Mouse (Mus musculus) heart, postnatal 0 days (tissue): ENCODE results near the gene Epha2. TPM values are rescaled to one million over a fixed set of nuclear protein-coding genes. Genes with fewer than 3 reads are reported as not detected.

Experiments used
- ATAC-seq: fragments of 200-750 bp; cut with Nextera tagmentation; 2 replicates; pipeline ENCODE4 v1.8.0; 2017; ENCODE audit warnings: low read depth, moderate number of reproducible peaks, moderate library complexity; ENCODE audit not compliant: insufficient read depth
- DNase-seq: peaks from one replicate; pipeline ENCODE4 v3.0.0-alpha.2; 2016; ENCODE audit warnings: low spot score
- H3K27ac ChIP-seq: fragments of 300-500 bp; sonication (generic); 2 replicates; pipeline ENCODE4 v1.5.1; 2014; ENCODE audit warnings: low read depth, mild to moderate bottlenecking
- H3K27me3 ChIP-seq: fragments of 300-500 bp; sonication (generic); 2 replicates; pipeline ENCODE4 v1.6.1; 2014; ENCODE audit warnings: low read length, mixed read lengths; ENCODE audit not compliant: control insufficient read depth, insufficient read depth
- H3K36me3 ChIP-seq: fragments of 300-500 bp; sonication (generic); replicated peaks from 2 replicates; pipeline ENCODE4 v1.6.1; 2014; ENCODE audit warnings: low read length, mixed read lengths; ENCODE audit not compliant: control insufficient read depth, insufficient read depth
- H3K4me1 ChIP-seq: fragments of 300-500 bp; sonication (generic); 2 replicates; pipeline ENCODE4 v1.6.1; 2014; ENCODE audit warnings: antibody characterized with exemption; ENCODE audit not compliant: control insufficient read depth, insufficient read depth
- H3K4me2 ChIP-seq: fragments of 300-500 bp; sonication (generic); 2 replicates; pipeline ENCODE4 v1.6.1; 2014; ENCODE audit warnings: low read depth, mild to moderate bottlenecking, low read length, moderate library complexity
- H3K4me3 ChIP-seq: fragments of 300-500 bp; sonication (generic); 2 replicates; pipeline ENCODE4 v1.5.1; 2014; ENCODE audit warnings: low read depth, low read length
- H3K9ac ChIP-seq: fragments of 300-500 bp; sonication (generic); replicated peaks from 2 replicates; pipeline ENCODE4 v1.6.1; 2014; ENCODE audit warnings: low read depth, low read length, mixed read lengths
- H3K9me3 ChIP-seq: fragments of 300-500 bp; sonication (generic); replicated peaks from 2 replicates; pipeline ENCODE4 v1.6.1; 2016; ENCODE audit warnings: low read length; ENCODE audit not compliant: control insufficient read depth
- CTCF ChIP-seq: IDR thresholded peaks from 2 replicates; pipeline ENCODE4 v1.5.1; 2016; ENCODE audit warnings: antibody characterized with exemption, control low read depth, low read depth
- EP300 ChIP-seq: IDR thresholded peaks from 2 replicates; pipeline ENCODE4 v1.6.1; 2016; ENCODE audit warnings: antibody characterized with exemption, low read depth
- WGBS: fragments of 180-500 bp; shearing (Covaris S2); extraction: QIAGEN DNeasy Blood & Tissue Kit; methylation state at CpG from one replicate; pipeline ENCODE4 v1.1.7; 2014; 5-methylcytosine and 5-hydroxymethylcytosine counted together
- polyA plus RNA-seq: library from polyadenylated mRNA; unstranded; fragments of >200 nt; fragmentation: Nextera tagmentation; extraction: Ambion mirVana; gene quantifications from 2 replicates; pipeline ENCODE4 v1.2.1, GENCODE M21; 2015
- total RNA-seq: library from RNA; depleted of rRNA; stranded (reverse); fragments of >200 nt; gene quantifications from 2 replicates; pipeline ENCODE4 v1.2.3, GENCODE M21; 2014; ENCODE audit warnings: low replicate concordance

Epha2 gene
- total and polyA plus RNA-seq, 2 experiments from 2014 or later, result 1.4 to 11.7 TPM

DNA sequence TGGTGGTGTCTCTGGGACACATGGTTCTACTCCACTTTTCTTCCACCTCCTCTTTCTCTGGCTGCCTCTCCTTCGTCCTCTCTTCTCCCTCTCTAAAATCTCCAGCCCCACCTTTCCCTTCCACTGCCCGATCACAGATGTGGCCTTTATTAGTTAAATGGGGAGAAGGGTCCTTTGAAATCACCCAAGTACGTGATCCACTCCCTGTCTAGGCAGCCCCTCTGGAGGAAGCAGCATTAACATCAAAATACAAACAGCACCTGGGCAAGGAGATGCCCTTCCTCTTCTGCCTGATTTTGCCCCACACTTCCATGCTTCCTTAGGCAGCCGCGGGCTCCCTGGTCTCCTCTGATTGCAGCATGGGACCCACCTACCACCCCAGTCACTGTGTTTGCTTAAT lies 18.4 kb upstream of the Epha2 start:
- H3K36me3 ChIP-seq, result no peaks in the 10 kb centered on the region
- DNase-seq (no peak), ATAC-seq (no peak)
- peaks cover 14% of the 10 kb centered on the region for H3K4me1 ChIP-seq
- H3K9ac ChIP-seq, result no peak overlapping the region
- TF ChIP-seq EP300, result no peak
- TF ChIP-seq CTCF, result no peak
- H3K4me2 ChIP-seq, result no peak overlapping the region
- no peak overlapping the region for H3K27ac ChIP-seq
- WGBS, result 77% methylated on average over 5 of the region's 5 CpGs
- no peaks in the 10 kb centered on the region for H3K9me3 ChIP-seq
- H3K27me3 ChIP-seq, result peaks cover 7% of the 10 kb centered on the region; the same call in 1 of the 2 replicates
- no peak overlapping the region for H3K4me3 ChIP-seq

DNA sequence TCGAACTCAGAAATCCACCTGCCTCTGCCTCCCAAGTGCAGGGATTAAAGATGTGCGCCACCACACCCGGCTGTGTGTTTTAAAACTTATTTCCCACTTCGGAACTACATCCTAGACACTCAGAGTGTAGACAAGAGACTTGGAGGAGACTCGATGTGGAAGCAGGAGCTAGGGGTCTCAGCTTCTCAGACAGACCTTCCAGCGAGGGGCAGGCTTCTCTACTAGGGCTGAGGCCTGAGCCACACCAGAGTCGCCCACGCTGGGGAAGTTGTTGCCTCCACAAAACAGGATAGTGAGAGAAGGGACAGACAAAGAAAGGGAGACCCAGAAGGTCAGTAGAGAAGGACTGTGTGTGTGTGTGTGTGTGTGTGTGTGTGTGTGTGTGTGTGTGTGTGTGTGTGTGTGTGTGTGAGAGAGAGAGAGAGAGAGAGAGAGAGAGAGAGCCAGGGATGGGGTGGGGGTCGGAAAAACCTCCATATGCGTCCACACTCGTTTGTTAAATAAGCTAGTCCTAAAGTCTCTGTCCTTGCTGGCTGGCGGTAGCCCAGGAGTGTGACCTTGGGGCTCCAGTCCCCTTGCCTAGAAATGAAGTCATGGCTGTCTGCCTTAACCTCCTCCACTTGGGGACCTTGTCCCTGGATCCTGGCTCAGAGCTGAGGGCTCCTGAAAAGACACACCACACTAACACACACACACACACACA lies 17.7 kb upstream of the Epha2 start:
- Histone ChIP-seq H3K27ac (no peak overlapping the region), H3K4me1 (peaks cover 16% of the 10 kb centered on the region), H3K9me3 (no peaks in the 10 kb centered on the region), H3K27me3 (peaks cover 13% of the 10 kb centered on the region; the same call in 1 of the 2 replicates), H3K36me3 (no peaks in the 10 kb centered on the region), H3K4me3 (no peak overlapping the region), H3K4me2 (no peak overlapping the region), H3K9ac (no peak overlapping the region)
- TF ChIP-seq CTCF (no peak), EP300 (no peak)
- ATAC-seq, result 0 out of 2 replicates have a peak, but pooled peaks have one; percentile 24
- DNase-seq, result no peak
- 64% methylated on average over 12 of the region's 12 CpGs for WGBS

DNA sequence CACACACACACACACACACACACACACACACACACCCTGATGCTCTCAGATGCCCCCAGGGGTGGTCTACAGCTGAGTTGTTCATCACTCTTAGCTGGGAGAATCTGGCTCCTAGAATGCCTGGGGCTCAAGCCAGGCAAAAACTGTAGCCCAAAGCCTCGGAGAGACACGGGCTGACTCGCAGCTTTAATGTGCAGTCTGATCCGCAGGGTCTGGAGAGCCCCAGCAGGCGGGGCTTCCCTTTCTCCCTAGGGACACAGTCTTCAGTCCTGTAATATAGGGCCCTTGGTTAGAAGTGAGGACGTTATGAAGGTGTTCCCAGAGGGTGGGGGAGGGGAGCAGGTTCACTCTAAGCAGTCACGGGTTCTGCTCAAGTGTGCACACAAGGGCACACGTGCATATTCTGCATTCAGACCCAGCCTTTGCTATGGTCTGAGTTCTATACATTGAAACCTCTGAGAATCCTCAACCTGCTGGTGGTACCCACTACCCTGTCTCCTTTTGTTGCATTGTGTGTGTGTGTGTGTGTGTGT lies 17.1 kb upstream of the Epha2 start:
- ATAC-seq (0 out of 2 replicates have a peak, but pooled peaks have one; percentile 16), DNase-seq (no peak)
- Histone ChIP-seq H3K4me2 (no peak overlapping the region), H3K9me3 (no peaks in the 10 kb centered on the region), H3K27ac (no peak overlapping the region), H3K9ac (no peak overlapping the region), H3K27me3 (peaks cover 13% of the 10 kb centered on the region; the same call in 1 of the 2 replicates), H3K4me3 (no peak overlapping the region), H3K4me1 (peaks cover 16% of the 10 kb centered on the region), H3K36me3 (no peaks in the 10 kb centered on the region)
- TF ChIP-seq EP300, result no peak
- TF ChIP-seq CTCF, result no peak
- WGBS, result 29% methylated on average over 8 of the region's 8 CpGs

DNA sequence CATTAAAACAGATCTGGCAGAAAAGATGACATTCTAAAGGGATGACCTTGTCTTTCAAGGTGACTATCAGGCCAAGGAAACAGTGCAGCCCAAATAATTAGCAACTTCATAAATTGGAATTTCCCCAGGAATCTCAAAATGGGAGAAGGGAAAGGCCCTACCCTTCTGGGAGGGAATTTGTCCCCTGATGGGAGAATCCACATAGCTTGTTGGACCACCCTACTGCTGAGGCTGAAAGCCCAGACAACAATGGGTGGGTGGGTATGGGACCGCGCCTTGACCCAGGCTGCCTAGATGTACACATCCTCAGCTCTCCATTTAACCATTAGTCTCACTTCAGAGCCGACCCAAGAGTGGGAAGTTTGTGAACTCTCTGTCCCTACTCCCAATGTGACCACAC lies 16.6 kb upstream of the Epha2 start:
- peaks cover 16% of the 10 kb centered on the region for H3K4me1 ChIP-seq

DNA sequence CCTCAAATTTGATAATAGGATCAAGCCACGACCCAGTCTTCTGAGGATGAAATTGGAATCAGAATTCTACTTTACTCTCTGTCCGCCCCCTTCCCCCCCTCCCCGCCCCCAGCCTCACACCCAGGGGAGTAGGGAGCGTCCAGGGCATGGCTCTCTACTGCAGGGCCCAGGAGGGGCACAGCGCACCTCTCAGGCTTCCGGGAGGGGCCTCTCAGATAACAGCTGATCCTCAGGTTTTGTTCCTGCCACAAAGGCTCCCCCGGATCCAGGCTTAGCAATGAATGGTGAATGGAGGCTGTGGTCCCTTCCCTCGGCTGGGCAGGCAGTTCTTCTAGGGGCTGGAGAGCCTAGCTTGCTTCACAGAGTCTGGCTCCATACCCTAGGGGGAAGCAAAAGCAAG lies 15.9 kb upstream of the Epha2 start:
- Histone ChIP-seq H3K4me3 (no peak overlapping the region), H3K27me3 (peaks cover 13% of the 10 kb centered on the region; the same call in 1 of the 2 replicates), H3K4me1 (peaks cover 16% of the 10 kb centered on the region), H3K9ac (no peak overlapping the region), H3K9me3 (no peaks in the 10 kb centered on the region), H3K36me3 (no peaks in the 10 kb centered on the region), H3K4me2 (no peak overlapping the region), H3K27ac (no peak overlapping the region)
- 58% methylated on average over 8 of the region's 8 CpGs for WGBS
- ATAC-seq (no peak), DNase-seq (no peak)
- no peak for TF ChIP-seq EP300
- no peak for TF ChIP-seq CTCF

More for the DNA sequence above, 16.6 kb upstream of the Epha2 start:
- DNase-seq, result no peak
- H3K4me2 ChIP-seq, result no peak overlapping the region
- no peak overlapping the region for H3K4me3 ChIP-seq
- no peaks in the 10 kb centered on the region for H3K36me3 ChIP-seq
- no peak for ATAC-seq
- H3K9ac ChIP-seq, result no peak overlapping the region
- peaks cover 13% of the 10 kb centered on the region; the same call in 1 of the 2 replicates for H3K27me3 ChIP-seq
- H3K27ac ChIP-seq, result no peak overlapping the region
- TF ChIP-seq EP300 (no peak), CTCF (no peak)
- WGBS, result 89% methylated on average over 3 of the region's 3 CpGs
- no peaks in the 10 kb centered on the region for H3K9me3 ChIP-seq
